In genomic region chr14:18238131-18238749, GRCm38 (mm10) we compare ENCODE assay signal across 8 mouse cellular contexts. TPM values are rescaled to one million over a fixed set of nuclear protein-coding genes. Genes with fewer than 3 reads are reported as not detected.
DNase-seq lines count a peak whose midpoint lies in the region; ATAC-seq and TF ChIP-seq lines count a peak whose summit lies in the region.

No protein-coding gene starts in this region.

- peaks cover 5% of the 10 kb centered on the region; the same call in 1 of the 2 replicates for H3K27me3 ChIP-seq in G1E (ENCODE audit: insufficient read depth, low read length)
- H3K27me3 ChIP-seq in forebrain, postnatal 0 days (ENCODE audit: insufficient read depth, low read length) = no peaks in the 10 kb centered on the region
- no peaks in the 10 kb centered on the region for H3K27me3 ChIP-seq in lung, embryonic 16.5 days (ENCODE audit: control insufficient read depth, insufficient read depth, low read depth, low read length)

- H3K36me3 ChIP-seq in G1E (replicated peaks) = no peaks in the 10 kb centered on the region
- no peaks in the 10 kb centered on the region for H3K36me3 ChIP-seq in forebrain, postnatal 0 days (ENCODE audit: insufficient read depth)
- H3K36me3 ChIP-seq in lung, embryonic 16.5 days (ENCODE audit: control insufficient read depth, insufficient read depth, low read length) = no peaks in the 10 kb centered on the region

- TF ChIP-seq CTCF in G1E (IDR thresholded peaks at IDR 0.05; ENCODE audit: low read depth, low read length) = no peak
- no peak for TF ChIP-seq CTCF in forebrain, postnatal 0 days (IDR thresholded peaks at IDR 0.05; ENCODE audit: low read depth)

- peak; percentile 84 for ATAC-seq in G1E (ENCODE audit: extremely low read depth, insufficient number of reproducible peaks, low FRiP score, poor library complexity, severe bottlenecking)
- peak; percentile 95 for ATAC-seq in forebrain, postnatal 0 days
- peak; percentile 66 to 69 for ATAC-seq in hematopoietic stem cell, adult 5-6 weeks (replicated peaks in 1 of 2; ENCODE audit: insufficient read depth in 1 of 2, low FRiP score in 2 of 2, low TSS enrichment in 1 of 2, low read depth in 1 of 2, poor library complexity in 2 of 2, severe bottlenecking in 2 of 2)
- peak; percentile 92 for ATAC-seq in lung, embryonic 16.5 days (ENCODE audit: low read depth)

- 1% methylated on average over 70 of the region's 71 CpGs for WGBS in forebrain, postnatal 0 days
- 0% methylated on average over 68 of the region's 71 CpGs for WGBS in lung, embryonic 16.5 days

- H3K9me3 ChIP-seq in G1E (replicated peaks) = no peaks in the 10 kb centered on the region
- no peaks in the 10 kb centered on the region for H3K9me3 ChIP-seq in forebrain, postnatal 0 days (ENCODE audit: low read length)
- no peaks in the 10 kb centered on the region for H3K9me3 ChIP-seq in lung, embryonic 16.5 days (ENCODE audit: control insufficient read depth, low read length)

- H3K27ac ChIP-seq in forebrain, postnatal 0 days (ENCODE audit: low read depth, low read length) = peak overlapping the region; percentile 91
- peak overlapping the region; percentile 92 for H3K27ac ChIP-seq in lung, embryonic 16.5 days (ENCODE audit: low read length)

- peak overlapping the region; percentile 89 for H3K9ac ChIP-seq in forebrain, postnatal 0 days
- peak overlapping the region; percentile 86 for H3K9ac ChIP-seq in lung, embryonic 16.5 days (ENCODE audit: low read length)

- H3K4me2 ChIP-seq in forebrain, postnatal 0 days (ENCODE audit: low read depth) = peak overlapping the region; percentile 79
- peak overlapping the region; percentile 86 for H3K4me2 ChIP-seq in lung, embryonic 16.5 days (ENCODE audit: low read depth, low read length)

- H3K4me1 ChIP-seq in G1E (ENCODE audit: insufficient read depth, low read depth, low read length) = peaks cover 17% of the 10 kb centered on the region
- H3K4me1 ChIP-seq in forebrain, postnatal 0 days (ENCODE audit: insufficient read depth) = no peaks in the 10 kb centered on the region
- 0 out of 2 replicates have a peak, but pooled peaks cover under 1% of the 10 kb centered on the region for H3K4me1 ChIP-seq in lung, embryonic 16.5 days (replicated peaks; ENCODE audit: control insufficient read depth, insufficient read depth, low read length)

- peak overlapping the region; percentile 83 for H3K4me3 ChIP-seq in G1E (ENCODE audit: low read depth, low read length)
- H3K4me3 ChIP-seq in forebrain, postnatal 0 days (ENCODE audit: low read depth, low read length) = peak overlapping the region; percentile 93
- H3K4me3 ChIP-seq in lung, embryonic 16.5 days (ENCODE audit: low read length) = peak overlapping the region; percentile 85

- peak; percentile 98 for DNase-seq in G1E (ENCODE audit: low spot score)
- DNase-seq in cerebellum, adult 18-20 months = peak; percentile 97 to 99
- DNase-seq in forebrain, postnatal 0 days = peak; percentile 97
- DNase-seq in layer of hippocampus, adult 9-10 months (ENCODE audit: low spot score) = peak; percentile 97
- peak; percentile 97 for DNase-seq in ovary, postnatal 10 days (ENCODE audit: low spot score)
- peak; percentile 94 to 97 for DNase-seq in thymus, postnatal 10 days (ENCODE audit: low spot score in 2 of 2)

RNA-seq across cellular contexts. Expression of gene Nr1d2, which starts 0.7 kb away (rescaled TPM):
- total RNA-seq in G1E (2014; fragmentation: Nextera tagmentation) (4.1 and 4.4 TPM in 2 replicates), G1E (2017) (5.1 and 6.9 TPM in 2 replicates)
- 1.1 and 1.2 TPM in 2 replicates for polyA plus RNA-seq in G1E (2012)
- 21.1 and 24.4 TPM in 2 replicates for total RNA-seq in forebrain, postnatal 0 days (2014; rRNA removed)
- 5.6 and 7.1 TPM in 2 replicates for polyA plus RNA-seq in forebrain, postnatal 0 days (2015; fragmentation: Nextera tagmentation; extraction: Ambion mirVana)
- total RNA-seq in hematopoietic stem cell, adult 5-6 weeks (2017) = 38.9 and 42.4 TPM in 2 replicates
- 4.8 and 5.5 TPM in 2 replicates for polyA plus RNA-seq in lung, embryonic 16.5 days (2015; fragmentation: Nextera tagmentation; extraction: Ambion mirVana)

RNA-seq across cellular contexts. Expression of gene Nkiras1, which starts 32.7 kb away (rescaled TPM):
- 5.7 and 6.2 TPM in 2 replicates for total RNA-seq in G1E (2014; fragmentation: Nextera tagmentation)
- 7.3 and 9.1 TPM in 2 replicates for total RNA-seq in G1E (2017)
- 0.94 and 1.3 TPM in 2 replicates for polyA plus RNA-seq in G1E (2012)
- total RNA-seq in forebrain, postnatal 0 days (2014; rRNA removed) = 19.2 and 23.8 TPM in 2 replicates
- 47.1 and 54.9 TPM in 2 replicates for polyA plus RNA-seq in forebrain, postnatal 0 days (2015; fragmentation: Nextera tagmentation; extraction: Ambion mirVana)
- 10.4 and 11.7 TPM in 2 replicates for total RNA-seq in hematopoietic stem cell, adult 5-6 weeks (2017)
- polyA plus RNA-seq in lung, embryonic 16.5 days (2015; fragmentation: Nextera tagmentation; extraction: Ambion mirVana) = 12.8 and 14.6 TPM in 2 replicates

RNA-seq across cellular contexts. Expression of gene Rpl15, which starts 33.0 kb away (rescaled TPM):
- total RNA-seq in G1E (2014; fragmentation: Nextera tagmentation) (1,734 and 1,835 TPM in 2 replicates), G1E (2017) (2,038 and 2,650 TPM in 2 replicates)
- polyA plus RNA-seq in G1E (2012) = 104 and 145 TPM in 2 replicates
- total RNA-seq in forebrain, postnatal 0 days (2014; rRNA removed) = 701 and 898 TPM in 2 replicates
- polyA plus RNA-seq in forebrain, postnatal 0 days (2015; fragmentation: Nextera tagmentation; extraction: Ambion mirVana) = 300 and 371 TPM in 2 replicates
- total RNA-seq in hematopoietic stem cell, adult 5-6 weeks (2017) = 1,684 and 2,567 TPM in 2 replicates
- 402 and 435 TPM in 2 replicates for polyA plus RNA-seq in lung, embryonic 16.5 days (2015; fragmentation: Nextera tagmentation; extraction: Ambion mirVana)

Comparison
In these comparisons a context has a peak if more than half of its experiments do, and no peak if none do; other contexts are left out.
1. Peak in every context shown above with its lines: DNase-seq, ATAC-seq, H3K4me3 ChIP-seq and H3K27ac ChIP-seq.